Mouse (Mus musculus): Measurements from ENCODE around the gene Akr1c21. TPM values are rescaled to one million over a fixed set of nuclear protein-coding genes. Genes with fewer than 3 reads are reported as not detected.
"Not testable (repeated sequence)": the region's sequence is repeated elsewhere in the genome, so short reads cannot be mapped to it uniquely, and the experiment has no call there.

Akr1c21 gene
- total RNA-seq (2021), result not detected

DNA sequence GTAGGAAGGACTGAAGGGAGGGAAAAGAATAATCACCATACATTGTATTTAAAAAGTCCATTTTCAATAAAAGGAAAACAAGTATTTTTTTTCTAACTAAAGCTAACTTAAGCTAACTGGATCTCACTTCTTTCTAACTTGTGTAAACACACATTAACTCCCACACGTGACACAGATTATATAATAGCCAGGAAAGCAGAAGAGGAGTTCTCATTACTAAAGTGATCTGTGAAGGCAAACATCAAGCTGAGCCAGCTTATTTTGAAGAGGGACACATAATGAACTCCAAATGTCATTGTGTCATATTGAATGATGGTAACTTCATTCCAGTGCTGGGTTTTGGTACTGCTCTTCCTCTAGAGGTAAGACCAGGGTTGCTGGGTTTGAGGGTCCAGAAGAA lies at the start of gene Akr1c21:
Akr1c21 (plus strand) TSS at position 205 of the 400 bp plus-strand sequence.
- no peak for DNase-seq

DNA sequence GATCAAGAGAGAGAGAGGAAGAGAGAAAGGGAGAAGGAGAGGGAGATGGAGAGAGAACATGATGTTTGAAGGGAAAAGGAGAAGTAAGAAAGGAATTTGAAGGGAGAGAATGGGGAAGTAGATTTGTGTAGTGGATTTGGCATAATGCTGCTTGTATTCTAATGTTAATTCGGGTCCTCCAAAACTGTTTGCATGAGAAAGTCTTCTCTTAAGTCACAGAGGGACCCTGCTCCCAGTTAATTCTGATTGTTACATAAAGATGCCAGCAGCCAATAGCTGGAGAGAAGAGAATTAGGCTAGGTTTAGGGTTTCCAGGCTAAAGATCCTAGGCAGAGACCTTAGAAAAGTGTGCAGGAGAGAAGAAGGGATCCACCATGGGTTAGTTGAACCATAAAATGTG lies 14.7 kb upstream of the Akr1c21 start:
- DNase-seq, result no peak

DNA sequence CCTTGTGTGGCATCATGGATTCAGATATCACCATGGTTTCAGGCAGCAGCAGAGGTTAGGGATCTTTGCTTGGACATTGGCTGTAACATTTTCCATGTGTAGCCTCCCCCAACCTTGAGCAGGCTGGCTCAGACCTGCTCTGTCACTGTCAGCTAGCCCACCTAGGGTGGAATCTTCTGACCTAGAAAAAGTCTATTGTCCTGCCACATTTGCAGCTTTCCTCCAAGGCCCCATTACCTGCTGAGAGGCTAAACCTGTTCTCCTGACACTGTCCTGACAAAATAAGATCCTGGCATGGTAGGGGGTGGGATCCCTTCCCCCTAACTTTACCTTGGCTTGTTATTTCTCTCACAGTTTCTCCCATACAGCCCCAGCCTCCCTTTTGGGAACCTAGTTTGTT lies 13.4 kb upstream of the Akr1c21 start:
- no peak for DNase-seq

DNA sequence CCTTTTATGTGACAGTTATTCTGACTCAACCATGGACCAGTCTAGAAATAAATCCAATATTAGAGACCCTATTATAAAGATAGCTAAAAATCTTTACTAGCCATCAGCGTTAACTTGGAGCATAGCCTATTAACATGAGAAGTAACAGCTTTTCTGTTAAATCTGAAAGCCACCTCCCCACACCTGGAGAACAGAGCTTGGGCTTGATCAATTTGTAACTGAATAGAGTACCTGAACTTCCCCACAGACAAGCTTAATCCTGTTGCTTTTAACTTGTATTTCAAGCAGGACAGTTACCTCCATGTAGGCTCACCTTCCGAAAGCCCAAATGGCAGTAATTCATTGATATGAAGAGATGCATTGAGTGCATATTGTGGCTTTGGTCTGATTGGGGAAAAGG lies 7.9 kb upstream of the Akr1c21 start:
- DNase-seq, result no peak

DNA sequence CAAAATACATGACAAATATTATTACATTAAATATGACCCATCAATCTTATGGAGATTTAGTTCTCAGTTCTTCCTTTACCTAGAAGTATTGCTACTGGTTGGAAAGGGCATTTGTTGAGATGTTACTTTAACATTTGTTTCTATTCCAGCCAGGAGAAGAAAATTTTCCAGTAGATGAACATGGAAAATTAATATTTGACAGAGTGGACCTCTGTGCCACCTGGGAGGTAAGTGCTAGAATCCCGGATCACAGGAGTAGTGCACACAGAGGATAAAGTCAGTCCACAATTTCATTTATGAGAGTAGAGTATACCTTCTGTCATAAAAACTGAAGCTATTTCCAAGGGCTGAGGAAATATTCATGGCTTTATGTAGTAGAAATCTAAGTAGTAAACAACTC lies 3.0 kb downstream of the Akr1c21 start:
- no peak for DNase-seq

DNA sequence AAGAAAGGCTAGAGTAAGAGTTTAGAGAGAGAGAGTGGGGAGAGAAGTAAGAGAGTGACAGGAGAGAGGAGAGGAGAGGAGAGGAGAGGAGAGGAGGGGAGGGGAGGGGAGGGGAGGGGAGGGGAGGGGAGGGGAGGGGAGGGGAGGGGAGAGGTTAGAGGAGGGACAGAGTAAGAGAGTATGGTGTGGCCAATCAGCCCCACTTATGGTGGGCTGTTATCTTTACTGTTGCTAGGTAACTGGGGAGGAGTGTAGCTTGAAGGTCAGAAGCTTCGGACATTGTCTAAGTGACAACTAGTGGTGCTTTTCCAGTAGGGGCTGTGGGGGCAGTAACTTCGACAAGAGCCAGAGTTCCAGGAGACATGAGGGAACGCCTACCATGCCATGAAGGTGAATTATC lies 29.6 kb downstream of the Akr1c21 start:
- DNase-seq, result not testable (repeated sequence)

DNA sequence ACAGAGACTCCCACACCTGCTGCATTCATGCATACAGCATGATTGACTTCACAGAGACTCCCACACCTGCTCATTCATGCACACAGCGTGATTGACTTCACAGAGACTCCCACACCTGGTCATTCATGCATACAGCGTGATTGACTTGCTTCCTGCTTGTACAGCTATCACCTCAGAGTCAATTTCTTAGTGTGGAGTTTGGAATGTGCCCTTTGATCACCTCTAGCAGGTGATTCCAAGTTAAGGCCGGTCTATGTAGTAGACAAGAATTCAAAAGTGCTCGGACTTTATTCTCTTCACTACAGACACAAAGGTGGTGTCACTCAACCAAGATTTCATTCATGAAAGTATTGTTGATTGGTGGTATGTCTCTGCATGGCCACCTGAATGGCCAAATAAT lies 32.9 kb downstream of the Akr1c21 start:
- no peak for DNase-seq

DNA sequence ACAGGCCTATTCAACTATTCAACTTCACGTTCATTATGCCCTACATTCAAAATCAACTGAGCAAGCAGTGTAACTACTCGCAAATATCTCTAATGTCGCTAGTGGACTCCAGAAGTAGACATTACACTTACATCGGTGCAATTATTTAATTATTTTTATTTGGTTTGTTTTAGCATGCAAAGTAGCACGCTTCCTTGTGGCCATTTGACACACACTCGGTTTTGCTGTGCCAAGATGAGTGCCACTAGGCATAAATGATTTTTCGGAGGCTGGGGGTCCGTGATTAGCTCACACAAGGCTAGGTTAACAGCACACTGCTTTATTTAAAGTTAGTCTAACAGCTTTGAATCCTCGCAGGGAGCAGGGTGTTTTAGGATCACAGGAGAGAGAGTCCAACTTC lies 34.7 kb downstream of the Akr1c21 start:
- DNase-seq, result no peak

DNA sequence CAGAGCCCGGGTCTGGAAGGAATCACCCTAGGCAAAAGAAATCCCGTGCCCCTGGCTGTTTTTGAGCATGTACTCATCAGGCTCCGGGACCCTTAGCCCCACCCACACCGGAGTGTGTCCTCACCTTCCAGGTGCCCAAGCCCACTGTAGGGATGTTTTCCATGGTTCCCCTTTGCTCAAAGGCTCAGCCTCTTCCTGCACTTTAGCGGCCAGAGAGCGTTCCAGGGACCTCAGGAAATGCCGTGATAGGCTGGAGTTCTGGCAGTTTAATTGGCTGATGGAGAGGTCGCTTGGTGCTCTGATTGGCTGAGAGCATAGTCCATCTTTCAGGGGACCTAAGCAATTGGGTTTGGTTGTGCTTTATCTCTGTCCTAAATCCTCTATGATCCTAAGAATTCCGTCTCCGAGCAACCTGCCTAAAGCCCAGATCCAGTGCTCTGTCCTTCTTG lies 35.1 kb downstream of the Akr1c21 start, which contains the start of gene Akr1e1:
Akr1e1 (minus strand) TSS at position 214 of the 449 bp plus-strand sequence.
- DNase-seq, result peak; percentile 89

DNA sequence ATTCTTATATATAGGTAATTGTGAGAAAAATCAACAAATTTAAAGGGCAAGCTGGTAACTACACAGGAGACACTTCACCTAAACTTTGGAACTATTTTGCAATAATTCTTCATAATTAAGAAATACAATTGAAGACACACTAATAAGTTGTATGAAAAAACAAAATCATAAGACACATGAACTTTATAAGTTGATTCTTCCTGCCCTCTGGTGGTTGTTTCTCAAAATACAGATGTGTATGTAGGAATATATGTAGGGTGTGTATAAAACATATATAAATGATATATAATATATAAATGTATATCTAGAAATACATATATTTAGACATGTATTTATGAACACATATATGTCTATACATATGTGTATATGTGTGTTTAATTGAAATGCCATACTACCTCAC lies 37.0 kb downstream of the Akr1c21 start:
- no peak for DNase-seq

Other genes starting within 250 kb of the Akr1c21 start
- not detected for gene Akr1c6, start 139.8 kb upstream of the Akr1c21 start, total RNA-seq (2021)
- not detected for gene Akr1c20, start 50.7 kb upstream of the Akr1c21 start, total RNA-seq (2021)
- gene Akr1e1, start 35.1 kb downstream of the Akr1c21 start, total RNA-seq (2021), result 10 to 100 TPM; 21.8 to 24.1 TPM

All from layer of hippocampus, postnatal 36 days (tissue).